Mouse (Mus musculus) forebrain, embryonic 16.5 days (tissue): ENCODE results near the gene Chmp4b. TPM values are rescaled to one million over a fixed set of nuclear protein-coding genes. Genes with fewer than 3 reads are reported as not detected.

Experiments used
- ATAC-seq: fragments of 200-750 bp; cut with Nextera tagmentation; 2 replicates; pipeline ENCODE4 v1.8.0; 2017; ENCODE audit warnings: mild to moderate bottlenecking, moderate library complexity
- H3K27ac ChIP-seq: fragments of 300-500 bp; sonication (generic); 2 replicates; pipeline ENCODE4 v1.5.1; 2014; ENCODE audit warnings: low read length, control low read depth
- H3K27me3 ChIP-seq: fragments of 300-500 bp; sonication (generic); replicated peaks from 2 replicates; pipeline ENCODE4 v1.6.1; 2014; ENCODE audit warnings: low read length; ENCODE audit not compliant: control insufficient read depth, insufficient read depth
- H3K36me3 ChIP-seq: fragments of 300-500 bp; sonication (generic); 2 replicates; pipeline ENCODE4 v1.6.1; 2014; ENCODE audit not compliant: control insufficient read depth, insufficient read depth
- H3K4me1 ChIP-seq: fragments of 300-500 bp; sonication (generic); replicated peaks from 2 replicates; pipeline ENCODE4 v1.6.1; 2014; ENCODE audit warnings: low read length; ENCODE audit not compliant: control insufficient read depth, insufficient read depth
- H3K4me2 ChIP-seq: fragments of 300-500 bp; sonication (generic); 2 replicates; pipeline ENCODE4 v1.6.1; 2014; ENCODE audit warnings: mild to moderate bottlenecking, low read length, control low read depth
- H3K4me3 ChIP-seq: fragments of 300-500 bp; sonication (generic); replicated peaks from 2 replicates; pipeline ENCODE4 v1.5.1; 2014; ENCODE audit warnings: mild to moderate bottlenecking, low read length, control low read depth
- H3K9ac ChIP-seq: fragments of 300-500 bp; sonication (generic); replicated peaks from 2 replicates; pipeline ENCODE4 v1.6.1; 2014; ENCODE audit warnings: low read depth, low read length, control low read depth
- H3K9me3 ChIP-seq: fragments of 300-500 bp; sonication (generic); 2 replicates; pipeline ENCODE4 v1.6.1; 2016; ENCODE audit warnings: low read length; ENCODE audit not compliant: control insufficient read depth
- WGBS: fragments of 180-500 bp; shearing (Covaris S2); extraction: QIAGEN DNeasy Blood & Tissue Kit; methylation state at CpG from one replicate; pipeline ENCODE4 v1.1.7; 2014; 5-methylcytosine and 5-hydroxymethylcytosine counted together
- polyA plus RNA-seq: library from polyadenylated mRNA; unstranded; fragments of >200 nt; fragmentation: Nextera tagmentation; extraction: Ambion mirVana; gene quantifications from 2 replicates; pipeline ENCODE4 v1.2.1, GENCODE M21; 2015

The Chmp4b gene
- polyA plus RNA-seq, 1 experiment from 2014 or later = 19.5 TPM

- Histone ChIP-seq H3K27me3 (no peaks in the 10 kb centered on the region), H3K4me1 (no peaks in the 10 kb centered on the region), H3K9me3 (peaks cover 6% of the 10 kb centered on the region; the same call in 1 of the 2 replicates), H3K27ac (no peak overlapping the region), H3K4me2 (no peak overlapping the region), H3K9ac (no peak overlapping the region), H3K4me3 (no peak overlapping the region), H3K36me3 (peaks cover 41% of the 10 kb centered on the region)
- 94% methylated on average over 3 of the region's 3 CpGs for WGBS
- no peak for ATAC-seq
Observed at GRCm38 (mm10) chr2:154638521-154638920, 13.0 kb upstream of the Chmp4b start.

GRCm38 (mm10) chr2:154639115-154639514, 12.4 kb upstream of the Chmp4b start:
- Histone ChIP-seq H3K27me3 (no peaks in the 10 kb centered on the region), H3K9me3 (peaks cover 6% of the 10 kb centered on the region; the same call in 1 of the 2 replicates), H3K36me3 (peaks cover 41% of the 10 kb centered on the region), H3K9ac (no peak overlapping the region), H3K4me3 (no peak overlapping the region), H3K4me2 (no peak overlapping the region), H3K4me1 (no peaks in the 10 kb centered on the region), H3K27ac (no peak overlapping the region)
- WGBS = 95% methylated on average over 4 of the region's 4 CpGs
- ATAC-seq = no peak

GRCm38 (mm10) chr2:154641176-154641575, 10.3 kb upstream of the Chmp4b start:
- no peaks in the 10 kb centered on the region for H3K27me3 ChIP-seq
- no peak overlapping the region for H3K9ac ChIP-seq
- ATAC-seq = no peak
- no peaks in the 10 kb centered on the region for H3K4me1 ChIP-seq
- no peak overlapping the region for H3K4me3 ChIP-seq
- 81% methylated on average over 8 of the region's 8 CpGs for WGBS
- H3K4me2 ChIP-seq = no peak overlapping the region
- peaks cover 6% of the 10 kb centered on the region; the same call in 1 of the 2 replicates for H3K9me3 ChIP-seq
- H3K27ac ChIP-seq = no peak overlapping the region
- peaks cover 33% of the 10 kb centered on the region for H3K36me3 ChIP-seq

GRCm38 (mm10) chr2:154642005-154642459, 9.5 kb upstream of the Chmp4b start:
- no peak overlapping the region for H3K9ac ChIP-seq
- H3K4me2 ChIP-seq = no peak overlapping the region
- H3K36me3 ChIP-seq = peaks cover 36% of the 10 kb centered on the region
- no peak overlapping the region for H3K27ac ChIP-seq
- H3K9me3 ChIP-seq = peaks cover 6% of the 10 kb centered on the region; the same call in 1 of the 2 replicates
- H3K27me3 ChIP-seq = no peaks in the 10 kb centered on the region
- H3K4me3 ChIP-seq = no peak overlapping the region
- H3K4me1 ChIP-seq = no peaks in the 10 kb centered on the region
- WGBS = 97% methylated on average over 9 of the region's 9 CpGs
- no peak for ATAC-seq

- H3K4me1 ChIP-seq = no peaks in the 10 kb centered on the region
- H3K4me3 ChIP-seq = no peak overlapping the region
- no peak overlapping the region for H3K9ac ChIP-seq
- ATAC-seq = no peak
- no peak overlapping the region for H3K4me2 ChIP-seq
- H3K27me3 ChIP-seq = no peaks in the 10 kb centered on the region
- WGBS = 90% methylated on average over 6 of the region's 6 CpGs
- H3K9me3 ChIP-seq = peaks cover 6% of the 10 kb centered on the region; the same call in 1 of the 2 replicates
- H3K27ac ChIP-seq = no peak overlapping the region
- H3K36me3 ChIP-seq = peaks cover 34% of the 10 kb centered on the region
Observed at GRCm38 (mm10) chr2:154642712-154643385, 8.7 kb upstream of the Chmp4b start.

- H3K4me1 ChIP-seq = no peaks in the 10 kb centered on the region
- H3K27me3 ChIP-seq = no peaks in the 10 kb centered on the region
- 74% methylated on average over 5 of the region's 5 CpGs for WGBS
- H3K27ac ChIP-seq = no peak overlapping the region
- no peak overlapping the region for H3K4me2 ChIP-seq
- peaks cover 18% of the 10 kb centered on the region for H3K36me3 ChIP-seq
- ATAC-seq = peak; percentile 10; the same call in 1 of the 2 replicates
- H3K4me3 ChIP-seq = no peak overlapping the region
- 0 out of 2 replicates have a peak, but pooled peaks cover 2% of the 10 kb centered on the region for H3K9me3 ChIP-seq
- no peak overlapping the region for H3K9ac ChIP-seq
Observed at GRCm38 (mm10) chr2:154646634-154647033, 4.9 kb upstream of the Chmp4b start.

- no peaks in the 10 kb centered on the region for H3K27me3 ChIP-seq
- H3K4me2 ChIP-seq = no peak overlapping the region
- no peaks in the 10 kb centered on the region for H3K4me1 ChIP-seq
- no peak overlapping the region for H3K27ac ChIP-seq
- H3K36me3 ChIP-seq = peaks cover 8% of the 10 kb centered on the region
- 24% methylated on average over 3 of the region's 3 CpGs for WGBS
- no peak for ATAC-seq
- 0 out of 2 replicates have a peak, but pooled peaks cover 2% of the 10 kb centered on the region for H3K9me3 ChIP-seq
- H3K9ac ChIP-seq = no peak overlapping the region
- no peak overlapping the region for H3K4me3 ChIP-seq
Observed at GRCm38 (mm10) chr2:154648086-154648485, 3.4 kb upstream of the Chmp4b start.

GRCm38 (mm10) chr2:154650404-154650803, 1.1 kb upstream of the Chmp4b start:
- peaks cover 3% of the 10 kb centered on the region for H3K36me3 ChIP-seq
- WGBS = 83% methylated on average over 3 of the region's 3 CpGs
- H3K4me3 ChIP-seq = no peak overlapping the region
- H3K9me3 ChIP-seq = 0 out of 2 replicates have a peak, but pooled peaks cover 2% of the 10 kb centered on the region
- H3K27me3 ChIP-seq = no peaks in the 10 kb centered on the region
- H3K27ac ChIP-seq = no peak overlapping the region
- H3K9ac ChIP-seq = no peak overlapping the region
- ATAC-seq = no peak
- no peak overlapping the region for H3K4me2 ChIP-seq
- H3K4me1 ChIP-seq = no peaks in the 10 kb centered on the region

GRCm38 (mm10) chr2:154654976-154655375, 3.5 kb downstream of the Chmp4b start:
- no peak overlapping the region for H3K9ac ChIP-seq
- no peak for ATAC-seq
- 0 out of 2 replicates have a peak, but pooled peaks cover 2% of the 10 kb centered on the region for H3K9me3 ChIP-seq
- H3K4me2 ChIP-seq = no peak overlapping the region
- no peaks in the 10 kb centered on the region for H3K36me3 ChIP-seq
- WGBS = 96% methylated on average over 12 of the region's 12 CpGs
- no peaks in the 10 kb centered on the region for H3K27me3 ChIP-seq
- H3K4me1 ChIP-seq = peaks cover 23% of the 10 kb centered on the region
- no peak overlapping the region for H3K4me3 ChIP-seq
- no peak overlapping the region for H3K27ac ChIP-seq
